Mouse (Mus musculus) left cerebral cortex, adult 2 months (tissue): ENCODE measurements around the gene Mrgprb4. TPM values are rescaled to one million over a fixed set of nuclear protein-coding genes. Genes with fewer than 3 reads are reported as not detected.

Source experiments
- DNase-seq, 2 experiments: peaks; one replicate each; pipeline ENCODE4 v3.0.0; 2021 to 2022; ENCODE audit warnings: low spot score in 2 of 2, mixed read lengths in 1 of 2; ENCODE audit errors: extremely low spot score in 1 of 2
- H3K27ac ChIP-seq: fragments of 200-600 bp; 2 replicates; pipeline ENCODE4 v1.8.1; 2022
- H3K4me3 ChIP-seq: fragments of 200-600 bp; 2 replicates; pipeline ENCODE4 v1.8.1; 2022
- CTCF ChIP-seq: fragments of 200-600 bp; IDR thresholded peaks from 2 replicates; pipeline ENCODE4 v1.8.1; 2022; ENCODE audit warnings: antibody characterized with exemption, mild to moderate bottlenecking, moderate library complexity
- intact Hi-C: fragments of 180-260 bp; cut with DNase I; formaldehyde crosslinking; loops from one replicate; pipeline ENCODE4 v1.15.1; 2025
- long read RNA-seq, 2 experiments: library from polyadenylated mRNA; stranded (forward); transcript quantifications; one replicate each; pipeline ENCODE4 v2.0.0; 2021; ENCODE audit warnings: borderline mapping rate in 2 of 2
- total RNA-seq, 2 experiments: library from RNA; stranded (reverse); gene quantifications; 2 replicates each; pipeline ENCODE4 v1.2.3; 2021

Mrgprb4 gene
- not detected for total RNA-seq
- long read RNA-seq, experiment 1, result 0 reads
- long read RNA-seq, experiment 2, result 0 reads

DNA sequence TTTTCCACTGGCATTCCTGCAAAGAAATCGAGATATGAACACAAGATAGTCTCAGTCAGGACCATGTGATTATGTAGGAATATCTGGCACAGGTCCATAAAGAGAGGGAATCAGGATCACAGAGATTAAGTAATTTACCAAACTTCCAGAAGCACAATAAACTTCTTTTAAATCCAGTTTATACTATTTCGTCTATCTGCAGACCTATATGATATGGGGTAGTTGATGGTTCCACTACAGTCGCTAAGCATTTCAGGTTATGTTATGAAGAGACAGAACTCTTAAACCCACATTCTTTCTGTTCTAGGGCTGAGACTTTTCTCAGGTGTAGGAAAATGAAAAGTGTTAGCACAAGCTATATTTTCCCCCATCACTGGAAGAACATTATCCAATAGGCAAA, at the start of gene Mrgprb4:
TSS of gene Mrgprb4 (minus strand) at position 101 of the 400 bp plus-strand sequence.
- no peak within 1 kb of the TSS for H3K27ac ChIP-seq
- DNase-seq, result no peak
- no peak for TF ChIP-seq CTCF
- H3K4me3 ChIP-seq, result no peak within 1 kb of the TSS
- intact Hi-C loops, result no loop called here

DNA sequence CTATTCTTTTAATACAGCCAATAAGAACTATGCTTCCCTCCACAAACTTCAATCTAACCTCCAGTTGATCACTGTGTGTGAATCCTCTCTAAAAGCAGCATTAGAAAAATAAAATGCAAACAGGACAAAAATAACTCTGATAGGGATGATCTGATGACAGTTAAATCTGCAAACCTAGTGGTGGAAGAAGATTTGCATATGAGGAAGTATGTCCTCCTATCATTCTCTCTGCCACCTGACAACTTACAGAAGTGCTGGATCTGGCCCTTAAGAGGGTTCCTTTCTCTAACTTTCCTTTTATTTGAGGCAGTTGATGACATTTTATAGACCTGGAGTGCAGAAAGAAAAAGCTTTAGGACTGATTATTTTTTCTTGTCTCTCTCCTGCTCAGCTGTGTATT, 27.0 kb upstream of the Mrgprb4 start:
- TF ChIP-seq CTCF, result no peak
- intact Hi-C loops, result no loop called here
- DNase-seq, result no peak

GRCm38 (mm10) chr7:48225065-48225464, 26.0 kb upstream of the Mrgprb4 start:
- intact Hi-C loops, result no loop called here
- no peak for TF ChIP-seq CTCF
- DNase-seq, result no peak
- no peak overlapping the region for H3K27ac ChIP-seq
- H3K4me3 ChIP-seq, result no peak overlapping the region

More for the DNA sequence above, 27.0 kb upstream of the Mrgprb4 start:
- H3K27ac ChIP-seq, result no peak overlapping the region
- H3K4me3 ChIP-seq, result no peak overlapping the region

DNA sequence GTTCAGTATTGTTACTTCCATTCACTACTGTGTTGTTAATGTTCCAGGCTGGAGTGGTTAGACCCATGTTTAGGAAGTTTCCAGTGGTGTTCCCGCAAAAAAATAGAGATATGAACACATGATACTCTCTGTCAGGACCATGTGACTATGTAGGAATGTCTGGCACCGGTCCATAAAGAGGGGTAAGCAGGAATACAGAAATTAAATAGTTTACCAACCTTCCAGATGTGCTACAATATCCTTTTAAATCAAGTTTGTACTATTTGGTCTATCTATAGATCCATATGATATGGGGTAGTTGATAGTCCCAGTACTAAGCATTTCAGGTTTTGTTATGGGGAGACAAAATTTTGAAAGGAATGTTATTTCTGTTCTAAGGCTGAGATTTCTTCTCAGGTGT, 30.2 kb downstream of the Mrgprb4 start, which contains the start of gene Mrgprb5:
TSS of gene Mrgprb5 (minus strand) at position 101 of the 400 bp plus-strand sequence.
- H3K4me3 ChIP-seq, result no peak within 1 kb of the TSS
- no peak for TF ChIP-seq CTCF
- DNase-seq, result no peak
- intact Hi-C loops, result no loop called here
- no peak within 1 kb of the TSS for H3K27ac ChIP-seq

DNA sequence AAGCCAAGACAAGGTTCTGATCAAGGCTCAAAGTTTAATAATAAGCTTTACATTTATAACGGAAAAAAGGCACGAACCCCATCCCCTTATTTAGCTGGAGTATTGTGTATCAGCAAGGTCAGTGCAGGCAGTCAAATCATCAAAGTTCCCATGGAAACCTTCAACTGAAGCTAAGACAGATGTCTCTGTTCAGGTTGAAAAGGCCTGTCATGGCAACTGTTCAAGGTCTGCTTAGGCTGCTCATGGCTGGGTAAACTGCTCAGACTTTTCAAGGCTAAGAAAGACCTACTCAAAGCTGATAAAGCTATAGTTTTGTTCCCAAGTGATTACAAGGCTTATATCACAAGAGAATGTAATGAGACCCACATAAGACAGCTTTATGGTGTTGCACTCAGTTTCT, 31.6 kb downstream of the Mrgprb4 start:
- TF ChIP-seq CTCF, result no peak
- Histone ChIP-seq H3K4me3 (no peak overlapping the region), H3K27ac (no peak overlapping the region)
- no peak for DNase-seq
- intact Hi-C loops, result no loop called here

Other genes with a start within 250 kb of the Mrgprb4 start
- not detected for gene Mrgpra4, start 217.2 kb downstream of the Mrgprb4 start, total RNA-seq
- gene Mrgprx1, start 171.7 kb downstream of the Mrgprb4 start, total RNA-seq, result not detected
- not detected for gene Mrgprb5, start 30.3 kb downstream of the Mrgprb4 start, total RNA-seq
- not detected for gene Mrgprb8, start 189.2 kb upstream of the Mrgprb4 start, total RNA-seq